Mouse (Mus musculus): ENCODE measurements around the gene Gm21425.
"Not testable (repeated sequence)": the region's sequence is repeated elsewhere in the genome, so short reads cannot be mapped to it uniquely, and the experiment has no call there.

DNA sequence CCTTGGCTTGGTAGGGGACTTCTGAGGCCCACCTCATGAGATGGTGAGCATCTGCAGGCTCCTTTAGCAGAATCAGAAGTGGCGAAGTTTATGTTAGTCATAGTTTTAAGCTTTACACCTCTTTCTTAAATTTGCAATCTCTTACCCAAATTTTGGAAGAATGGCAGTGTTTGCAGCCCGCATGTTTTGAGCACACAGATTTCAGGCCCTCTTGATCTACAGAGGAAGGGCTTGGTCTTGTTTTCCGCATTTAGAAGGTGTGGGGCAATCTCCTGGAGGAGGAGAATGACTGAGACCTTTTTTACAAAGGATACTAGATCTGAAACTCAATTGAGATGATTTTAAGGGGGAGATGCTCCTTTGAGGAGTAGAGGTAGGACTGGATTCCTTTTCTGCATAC lies 28.4 kb upstream of the Gm21425 start, which contains the start of gene Gm21891:
- TF ChIP-seq POLR2A (IDR thresholded peaks at IDR 0.05; ENCODE audit: borderline replicate concordance, extremely low read depth, low read depth, low read length); CTCF (IDR thresholded peaks at IDR 0.05; ENCODE audit: insufficient read depth, low read length): not testable (repeated sequence)
